Mouse (Mus musculus) limb, embryonic 15.5 days (tissue): ENCODE data around the gene Chn2. TPM values are rescaled to one million over a fixed set of nuclear protein-coding genes. Genes with fewer than 3 reads are reported as not detected.

Experiments used
- ATAC-seq: fragments of 200-750 bp; cut with Nextera tagmentation; 2 replicates; pipeline ENCODE4 v1.8.0; 2017; ENCODE audit warnings: low read depth, moderate TSS enrichment; ENCODE audit not compliant: insufficient number of reproducible peaks, low FRiP score, low TSS enrichment
- H3K27ac ChIP-seq: fragments of 300-500 bp; sonication (generic); 2 replicates; pipeline ENCODE4 v1.5.1; 2015; ENCODE audit warnings: moderate library complexity, mild to moderate bottlenecking, inconsistent platforms
- H3K27me3 ChIP-seq: fragments of 300-500 bp; sonication (generic); 2 replicates; pipeline ENCODE4 v1.6.1; 2015; ENCODE audit warnings: inconsistent platforms
- H3K36me3 ChIP-seq: fragments of 300-500 bp; sonication (generic); 2 replicates; pipeline ENCODE4 v1.6.1; 2015; ENCODE audit warnings: inconsistent platforms
- H3K4me1 ChIP-seq: fragments of 300-500 bp; sonication (generic); 2 replicates; pipeline ENCODE4 v1.6.1; 2015; ENCODE audit warnings: inconsistent platforms
- H3K4me2 ChIP-seq: fragments of 300-500 bp; sonication (generic); 2 replicates; pipeline ENCODE4 v1.6.1; 2015; ENCODE audit warnings: mild to moderate bottlenecking, inconsistent platforms
- H3K4me3 ChIP-seq: fragments of 300-500 bp; sonication (generic); 2 replicates; pipeline ENCODE4 v1.5.1; 2015; ENCODE audit warnings: mild to moderate bottlenecking, inconsistent platforms
- H3K9ac ChIP-seq: fragments of 300-500 bp; sonication (generic); 2 replicates; pipeline ENCODE4 v1.6.1; 2015; ENCODE audit warnings: inconsistent platforms
- H3K9me3 ChIP-seq: fragments of 300-500 bp; sonication (generic); 2 replicates; pipeline ENCODE4 v1.6.1; 2016; ENCODE audit warnings: inconsistent platforms
- WGBS: fragments of 180-500 bp; shearing (Covaris S2); methylation state at CpG from one replicate; pipeline ENCODE4 v1.1.7; 2015; 5-methylcytosine and 5-hydroxymethylcytosine counted together
- polyA plus RNA-seq: library from polyadenylated mRNA; unstranded; fragments of >200 nt; fragmentation: Nextera tagmentation; extraction: Ambion mirVana; gene quantifications from 2 replicates; pipeline ENCODE4 v1.2.1, GENCODE M21; 2015

Gene Chn2
- polyA plus RNA-seq, 1 experiment from 2014 or later = 10.9 TPM

DNA sequence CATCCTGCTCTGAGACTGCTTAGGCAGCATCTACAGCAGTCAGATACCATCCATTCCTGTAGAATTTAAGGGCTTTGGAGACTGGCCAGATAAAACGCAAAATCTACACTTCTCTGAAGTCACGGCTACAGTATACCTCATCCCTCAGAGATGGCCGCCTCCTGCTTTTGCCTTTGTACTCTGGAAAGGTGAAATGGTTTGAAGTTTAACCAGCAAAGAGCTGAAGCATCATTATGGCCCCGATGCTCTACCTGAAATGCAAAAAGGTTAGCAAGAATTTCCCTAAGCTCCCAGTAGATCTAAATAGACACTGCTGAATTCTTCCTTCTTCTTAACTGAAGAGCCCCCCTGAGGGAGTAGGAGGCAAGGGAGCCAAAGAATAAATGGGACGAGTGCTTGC lies 202.4 kb downstream of the Chn2 start:
- no peak for ATAC-seq
- H3K9me3 ChIP-seq = no peaks in the 10 kb centered on the region
- H3K4me1 ChIP-seq = peaks cover 4% of the 10 kb centered on the region; the same call in 1 of the 2 replicates
- WGBS = 66% methylated on average over 5 of the region's 5 CpGs
- H3K4me3 ChIP-seq = no peak overlapping the region
- H3K27ac ChIP-seq = no peak overlapping the region
- H3K36me3 ChIP-seq = no peaks in the 10 kb centered on the region
- no peak overlapping the region for H3K9ac ChIP-seq
- no peaks in the 10 kb centered on the region for H3K27me3 ChIP-seq
- no peak overlapping the region for H3K4me2 ChIP-seq

DNA sequence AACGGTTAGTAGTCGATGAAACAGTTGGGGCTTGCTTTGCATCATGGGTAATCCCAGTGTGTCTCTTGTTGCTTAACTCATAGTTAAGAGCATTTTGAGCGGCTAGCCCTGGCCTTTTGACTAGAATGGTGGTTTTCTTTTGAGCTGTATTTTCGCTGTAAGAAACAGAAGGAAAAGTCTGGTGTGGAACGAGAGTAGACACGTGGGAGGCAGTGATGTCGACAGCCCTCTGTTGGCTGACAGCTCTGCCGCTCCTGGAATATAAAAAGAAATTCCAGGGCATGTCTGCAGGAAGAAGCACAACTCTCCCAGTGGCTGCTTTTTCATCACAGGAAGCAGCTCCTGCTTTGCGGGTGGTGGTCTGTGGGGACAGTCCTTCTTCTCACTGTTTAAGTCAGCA lies 202.9 kb downstream of the Chn2 start:
- no peak for ATAC-seq

DNA sequence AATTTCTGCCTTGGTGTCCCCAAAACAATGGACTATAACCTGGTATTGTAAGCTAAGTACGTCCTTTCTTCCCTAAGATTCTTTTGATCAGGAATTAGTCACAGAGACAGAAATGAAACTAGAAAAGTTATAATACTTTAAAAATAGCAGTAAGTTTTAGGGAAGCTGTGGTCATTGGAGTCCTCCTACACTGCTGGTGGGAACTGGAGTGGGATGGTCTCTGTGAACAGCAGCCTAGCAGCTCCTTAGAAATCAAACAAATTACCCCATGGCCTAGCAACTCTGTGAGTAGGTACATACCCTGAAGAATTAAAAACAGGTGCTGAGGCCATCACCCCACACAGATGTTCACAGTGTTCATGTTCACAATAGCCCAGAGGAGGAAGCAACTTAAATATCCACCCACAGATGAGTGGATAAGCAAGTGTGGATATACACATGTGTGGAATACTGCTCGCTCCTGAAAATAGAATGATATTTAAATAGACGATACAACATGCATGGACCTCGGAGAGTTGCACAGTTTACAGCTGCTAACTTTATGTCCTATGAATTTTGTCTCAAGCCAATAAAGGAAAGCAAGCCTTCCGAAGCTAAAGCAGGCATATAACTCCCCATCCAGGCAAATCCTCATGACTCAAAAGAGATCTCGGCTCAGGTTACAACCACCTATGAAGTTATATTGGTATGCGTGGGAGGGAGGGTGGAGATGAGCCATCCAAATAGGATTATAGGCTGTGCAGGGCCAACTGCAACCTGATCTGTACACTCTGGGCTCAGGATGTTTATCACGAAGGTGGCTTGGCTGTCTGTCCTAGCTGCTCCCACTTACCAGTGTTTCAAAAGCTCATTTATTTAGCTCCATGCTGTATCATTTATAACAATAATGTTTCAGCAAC lies 209.2 kb downstream of the Chn2 start:
- Histone ChIP-seq H3K27me3 (no peaks in the 10 kb centered on the region), H3K9me3 (no peaks in the 10 kb centered on the region), H3K4me3 (no peak overlapping the region), H3K27ac (no peak overlapping the region), H3K4me1 (0 out of 2 replicates have a peak, but pooled peaks cover 4% of the 10 kb centered on the region), H3K9ac (no peak overlapping the region), H3K4me2 (no peak overlapping the region), H3K36me3 (no peaks in the 10 kb centered on the region)
- peak; percentile 40; the same call in 1 of the 2 replicates for ATAC-seq
- 34% methylated on average over 8 of the region's 8 CpGs for WGBS

More for the DNA sequence above, 202.9 kb downstream of the Chn2 start:
- WGBS = 40% methylated on average over 9 of the region's 9 CpGs
- Histone ChIP-seq H3K27ac (no peak overlapping the region), H3K9me3 (no peaks in the 10 kb centered on the region), H3K27me3 (no peaks in the 10 kb centered on the region), H3K9ac (no peak overlapping the region), H3K4me3 (no peak overlapping the region), H3K36me3 (no peaks in the 10 kb centered on the region), H3K4me2 (no peak overlapping the region), H3K4me1 (peaks cover 4% of the 10 kb centered on the region; the same call in 1 of the 2 replicates)

DNA sequence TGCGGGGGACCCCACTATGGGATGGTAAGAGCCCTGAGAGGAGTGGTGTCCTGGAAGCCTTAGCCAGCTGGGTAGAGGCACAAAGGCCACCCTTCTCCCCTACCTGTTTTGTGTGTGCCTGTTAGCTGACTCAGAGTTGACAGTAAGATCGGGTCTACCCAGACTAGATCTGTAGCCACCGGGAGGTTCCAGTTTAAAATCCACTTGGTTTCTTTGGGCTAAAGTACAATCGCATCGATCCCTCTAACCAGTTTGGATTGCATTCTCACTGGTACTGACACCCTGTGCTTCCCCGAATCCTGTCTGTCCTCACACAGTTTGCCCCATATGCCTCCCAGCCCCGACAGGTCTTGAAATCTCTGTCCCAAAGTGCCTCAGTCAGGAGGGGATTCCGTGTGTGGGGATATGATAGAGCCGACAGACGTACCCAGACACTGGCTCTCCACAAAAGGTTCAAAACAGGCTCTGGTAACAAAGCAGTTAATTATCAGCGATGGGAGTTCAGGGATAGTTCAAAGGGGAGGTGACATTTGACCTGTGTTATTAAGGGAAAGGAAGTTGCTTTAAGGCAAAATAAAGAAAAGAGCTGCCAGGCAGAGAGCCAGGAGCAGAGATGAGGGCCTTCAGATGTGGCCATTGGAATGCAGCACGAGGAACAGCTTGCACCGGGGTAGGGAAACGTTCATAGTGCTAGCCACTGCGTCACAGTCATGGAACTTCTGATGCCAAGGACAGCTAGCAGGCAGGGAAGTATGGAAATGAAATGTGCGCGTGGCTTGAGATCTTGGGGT lies 212.2 kb downstream of the Chn2 start:
- Histone ChIP-seq H3K27ac (no peak overlapping the region), H3K9me3 (no peaks in the 10 kb centered on the region), H3K4me2 (no peak overlapping the region), H3K27me3 (no peaks in the 10 kb centered on the region), H3K9ac (no peak overlapping the region), H3K4me1 (0 out of 2 replicates have a peak, but pooled peaks cover 4% of the 10 kb centered on the region), H3K4me3 (no peak overlapping the region), H3K36me3 (no peaks in the 10 kb centered on the region)
- ATAC-seq = no peak
- WGBS = 51% methylated on average over 17 of the region's 17 CpGs

DNA sequence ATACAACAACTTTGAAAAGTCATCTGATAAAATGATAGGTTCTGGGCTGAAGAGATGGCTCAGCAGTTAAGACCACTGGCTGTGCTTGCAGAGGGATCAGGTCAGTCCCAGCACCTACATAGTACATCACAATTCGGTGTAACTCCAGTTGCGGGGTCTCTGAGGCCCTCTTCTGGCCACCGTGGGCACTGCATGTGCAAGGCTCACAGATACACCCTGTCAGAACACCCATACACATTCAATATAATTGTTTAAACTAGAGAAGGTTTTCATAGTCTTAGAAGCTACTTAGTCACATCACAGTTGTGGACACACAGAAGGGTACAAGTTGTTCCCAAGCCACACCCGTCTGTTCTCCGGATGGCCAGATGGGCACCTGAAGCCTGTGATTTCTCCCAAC lies 213.9 kb downstream of the Chn2 start:
- WGBS = 71% methylated on average over 5 of the region's 5 CpGs
- Histone ChIP-seq H3K27me3 (no peaks in the 10 kb centered on the region), H3K9ac (no peak overlapping the region), H3K4me2 (no peak overlapping the region), H3K4me3 (no peak overlapping the region), H3K36me3 (no peaks in the 10 kb centered on the region), H3K4me1 (0 out of 2 replicates have a peak, but pooled peaks cover 7% of the 10 kb centered on the region), H3K27ac (no peak overlapping the region), H3K9me3 (no peaks in the 10 kb centered on the region)
- no peak for ATAC-seq

DNA sequence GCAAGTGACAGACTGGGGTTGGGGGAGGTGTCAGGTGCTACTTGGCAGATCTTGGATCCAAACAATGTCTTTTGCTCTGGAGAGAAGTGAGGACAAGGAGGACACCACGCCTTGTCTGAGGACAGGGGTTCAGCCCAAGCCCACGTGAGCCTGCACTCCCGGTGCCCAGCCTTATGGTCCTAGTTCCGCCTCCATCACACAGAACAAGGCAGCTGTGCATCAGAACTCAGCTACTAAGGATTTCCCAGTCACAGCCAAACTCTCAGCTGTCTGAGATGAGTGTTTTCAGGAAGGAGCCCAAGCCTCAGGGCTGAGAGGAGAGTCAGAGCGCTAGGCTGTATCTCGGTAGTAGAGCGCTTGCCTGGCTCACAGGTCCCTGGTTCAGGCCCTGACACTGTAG lies 214.5 kb downstream of the Chn2 start:
- WGBS = 70% methylated on average over 7 of the region's 7 CpGs
- Histone ChIP-seq H3K27me3 (no peaks in the 10 kb centered on the region), H3K4me1 (0 out of 2 replicates have a peak, but pooled peaks cover 7% of the 10 kb centered on the region), H3K9ac (no peak overlapping the region), H3K4me2 (no peak overlapping the region), H3K36me3 (no peaks in the 10 kb centered on the region), H3K27ac (no peak overlapping the region), H3K9me3 (no peaks in the 10 kb centered on the region), H3K4me3 (no peak overlapping the region)
- ATAC-seq = no peak

DNA sequence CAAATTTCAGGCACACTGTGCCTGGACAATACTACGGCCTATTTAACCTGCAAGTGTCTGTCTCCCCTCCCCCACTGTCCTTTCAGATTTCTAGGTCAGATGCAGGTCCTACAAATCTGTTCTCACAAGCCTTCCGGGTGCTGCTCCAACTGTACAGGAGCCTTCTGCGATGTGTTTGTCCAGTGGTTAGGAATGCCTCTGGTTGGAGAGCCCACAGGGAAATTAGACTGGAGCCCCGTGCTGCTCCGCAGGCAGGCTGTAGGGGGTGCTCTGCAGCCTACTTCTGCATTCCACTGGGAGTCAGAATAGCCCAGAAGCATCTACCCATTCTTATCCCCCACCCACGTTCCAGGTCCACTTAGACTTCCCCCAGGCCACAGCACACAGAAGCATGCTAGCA lies 215.4 kb downstream of the Chn2 start:
- 0 out of 2 replicates have a peak, but pooled peaks cover 3% of the 10 kb centered on the region for H3K4me1 ChIP-seq
- no peaks in the 10 kb centered on the region for H3K36me3 ChIP-seq
- no peak overlapping the region for H3K9ac ChIP-seq
- no peaks in the 10 kb centered on the region for H3K9me3 ChIP-seq
- WGBS = 70% methylated on average over 6 of the region's 6 CpGs
- ATAC-seq = no peak
- no peak overlapping the region for H3K27ac ChIP-seq
- no peak overlapping the region for H3K4me3 ChIP-seq
- H3K27me3 ChIP-seq = no peaks in the 10 kb centered on the region
- H3K4me2 ChIP-seq = no peak overlapping the region

DNA sequence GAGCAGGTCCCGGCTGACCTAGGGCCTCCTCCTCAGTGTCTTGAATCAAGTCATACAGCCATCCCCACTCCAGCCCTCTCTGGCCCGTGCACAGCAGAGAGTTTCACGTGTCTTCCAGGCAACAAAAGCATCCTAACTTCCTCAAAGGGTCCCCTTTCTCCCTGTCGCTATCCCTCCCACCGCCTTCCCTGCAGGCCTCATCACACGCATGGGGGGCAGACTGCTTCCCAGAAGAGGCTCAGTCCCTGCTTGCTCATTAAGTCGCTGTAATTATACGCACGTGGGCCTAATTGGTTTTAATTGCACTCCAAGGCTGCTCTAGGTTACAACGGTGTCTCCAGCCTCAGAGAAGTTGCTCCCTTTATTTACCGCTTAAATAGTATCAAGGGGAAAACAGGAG lies 216.0 kb downstream of the Chn2 start:
- Histone ChIP-seq H3K36me3 (no peaks in the 10 kb centered on the region), H3K4me2 (no peak overlapping the region), H3K9ac (no peak overlapping the region), H3K4me1 (0 out of 2 replicates have a peak, but pooled peaks cover 3% of the 10 kb centered on the region), H3K4me3 (no peak overlapping the region), H3K27me3 (no peaks in the 10 kb centered on the region), H3K27ac (no peak overlapping the region), H3K9me3 (no peaks in the 10 kb centered on the region)
- WGBS = 35% methylated on average over 11 of the region's 11 CpGs
- no peak for ATAC-seq

DNA sequence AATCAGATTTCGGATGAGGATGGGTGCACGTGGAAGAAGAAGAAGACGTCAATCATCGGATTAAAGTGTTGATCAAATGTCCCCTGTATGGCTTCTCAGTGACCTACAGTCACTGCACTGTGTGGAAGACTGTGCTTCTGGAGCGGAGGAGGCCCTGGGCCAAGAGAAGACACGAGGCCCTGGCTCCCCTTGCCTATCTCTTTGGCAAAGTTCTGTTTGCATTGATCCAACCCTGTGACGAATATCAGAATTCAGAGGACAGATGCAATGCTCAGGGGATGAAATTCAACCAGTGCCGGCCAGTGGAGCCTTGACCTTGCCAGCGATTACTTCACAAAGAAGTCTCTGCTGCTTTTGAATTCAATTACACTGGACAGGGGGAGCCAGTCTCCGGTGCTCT lies 217.0 kb downstream of the Chn2 start:
- WGBS = 86% methylated on average over 10 of the region's 10 CpGs
- Histone ChIP-seq H3K36me3 (no peaks in the 10 kb centered on the region), H3K9ac (no peak overlapping the region), H3K27me3 (no peaks in the 10 kb centered on the region), H3K4me3 (no peak overlapping the region), H3K4me1 (0 out of 2 replicates have a peak, but pooled peaks cover 3% of the 10 kb centered on the region), H3K27ac (no peak overlapping the region), H3K4me2 (no peak overlapping the region), H3K9me3 (no peaks in the 10 kb centered on the region)
- no peak for ATAC-seq

DNA sequence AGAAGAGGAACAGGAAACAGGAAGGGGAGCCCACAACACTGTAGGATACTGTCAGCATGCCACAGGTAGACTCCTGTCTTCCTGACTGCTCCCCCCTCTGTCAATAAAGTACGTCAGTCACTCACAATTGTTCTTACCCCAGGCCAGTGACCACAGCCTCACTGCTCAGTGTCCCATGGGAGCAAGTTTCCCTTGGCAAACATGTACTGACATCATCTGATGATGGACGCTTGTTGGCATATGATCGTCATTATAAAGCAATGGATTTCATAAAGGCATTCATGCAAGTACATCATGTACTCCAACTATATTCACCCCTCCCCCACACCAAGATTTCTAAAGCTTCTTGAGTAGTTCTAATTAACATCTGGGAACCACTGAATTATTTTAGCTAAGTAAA lies 218.2 kb downstream of the Chn2 start:
- WGBS = 81% methylated on average over 3 of the region's 3 CpGs
- no peaks in the 10 kb centered on the region for H3K27me3 ChIP-seq
- no peak overlapping the region for H3K4me3 ChIP-seq
- no peak overlapping the region for H3K27ac ChIP-seq
- no peak overlapping the region for H3K9ac ChIP-seq
- ATAC-seq = no peak
- H3K4me1 ChIP-seq = 0 out of 2 replicates have a peak, but pooled peaks cover 3% of the 10 kb centered on the region
- no peak overlapping the region for H3K4me2 ChIP-seq
- no peaks in the 10 kb centered on the region for H3K9me3 ChIP-seq
- no peaks in the 10 kb centered on the region for H3K36me3 ChIP-seq

DNA sequence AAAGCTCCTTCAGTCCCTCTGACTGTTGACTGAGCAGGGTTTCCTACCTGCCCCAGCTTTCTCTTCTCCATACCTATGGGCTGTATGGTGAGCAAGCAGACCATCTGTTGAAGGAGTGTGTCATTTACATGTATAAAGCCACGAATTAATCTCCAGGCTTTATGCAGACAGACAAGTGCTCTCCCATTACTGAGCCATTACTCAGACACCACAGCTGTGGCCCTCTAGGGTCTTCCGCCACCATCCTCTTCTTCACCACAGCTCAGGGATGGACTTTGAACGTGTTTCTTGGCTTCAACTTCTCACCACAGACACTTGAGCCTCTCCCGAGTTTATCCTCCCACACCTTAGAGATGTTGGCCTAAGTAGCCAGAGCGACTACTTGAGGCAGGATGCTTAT lies 219.1 kb downstream of the Chn2 start:
- no peaks in the 10 kb centered on the region for H3K9me3 ChIP-seq
- H3K27ac ChIP-seq = no peak overlapping the region
- no peak overlapping the region for H3K4me3 ChIP-seq
- 0 out of 2 replicates have a peak, but pooled peaks cover 3% of the 10 kb centered on the region for H3K4me1 ChIP-seq
- no peaks in the 10 kb centered on the region for H3K36me3 ChIP-seq
- ATAC-seq = no peak
- WGBS = 83% methylated on average over 5 of the region's 5 CpGs
- H3K4me2 ChIP-seq = no peak overlapping the region
- H3K27me3 ChIP-seq = no peaks in the 10 kb centered on the region
- H3K9ac ChIP-seq = no peak overlapping the region

DNA sequence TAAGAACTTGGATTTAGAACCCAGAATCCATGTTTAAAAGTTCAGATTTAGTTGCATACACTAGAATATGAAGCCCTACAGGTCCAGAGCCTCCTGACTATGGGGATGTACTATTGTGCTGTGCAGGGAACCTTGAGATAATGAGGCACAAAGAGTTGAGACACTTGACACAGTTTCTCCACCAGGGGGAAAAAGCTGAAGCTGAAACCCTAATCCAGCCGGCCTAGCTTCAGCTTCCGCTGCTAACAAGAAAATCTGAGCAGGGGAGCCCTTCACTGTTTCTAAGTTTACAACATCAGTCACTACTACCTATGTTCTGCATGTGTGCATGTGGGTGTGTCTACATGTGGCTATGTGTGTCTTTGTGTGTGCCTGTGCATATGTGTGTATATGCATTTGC lies 223.4 kb downstream of the Chn2 start:
- Histone ChIP-seq H3K4me3 (no peak overlapping the region), H3K9ac (no peak overlapping the region), H3K27ac (no peak overlapping the region), H3K4me1 (no peaks in the 10 kb centered on the region), H3K27me3 (no peaks in the 10 kb centered on the region), H3K4me2 (no peak overlapping the region), H3K9me3 (no peaks in the 10 kb centered on the region), H3K36me3 (no peaks in the 10 kb centered on the region)
- no peak for ATAC-seq
- WGBS = 66% methylated on average over 2 of the region's 2 CpGs
